Mouse (Mus musculus) thymus, adult 2 months (tissue): ENCODE results near the gene Atad3a. TPM values are rescaled to one million over a fixed set of nuclear protein-coding genes. Genes with fewer than 3 reads are reported as not detected.

Source experiments
- DNase-seq: peaks from one replicate; pipeline ENCODE4 v3.0.0; 2021
- H3K27ac ChIP-seq: fragments of 200-500 bp; 2 replicates; pipeline ENCODE4 v1.5.1; 2012; ENCODE audit warnings: low read length, control low read depth; ENCODE audit not compliant: control insufficient read depth, insufficient read depth
- H3K27me3 ChIP-seq: fragments of 200-500 bp; 2 replicates; pipeline ENCODE4 v1.6.1; 2012; ENCODE audit warnings: mild to moderate bottlenecking, low read length, moderate library complexity, mixed read lengths; ENCODE audit not compliant: control insufficient read depth, insufficient read depth
- H3K36me3 ChIP-seq: fragments of 200-500 bp; 2 replicates; pipeline ENCODE4 v1.6.1; 2012; ENCODE audit warnings: mild to moderate bottlenecking, low read length, moderate library complexity; ENCODE audit not compliant: control insufficient read depth, insufficient read depth
- H3K4me1 ChIP-seq: fragments of 200-500 bp; replicated peaks from 2 replicates; pipeline ENCODE4 v1.6.1; 2012; ENCODE audit warnings: low read length; ENCODE audit not compliant: control insufficient read depth, insufficient read depth
- H3K4me3 ChIP-seq: fragments of 200-500 bp; 2 replicates; pipeline ENCODE4 v1.5.1; 2012; ENCODE audit warnings: mild to moderate bottlenecking, low read length, control low read depth, moderate library complexity; ENCODE audit not compliant: control insufficient read depth, insufficient read depth
- CTCF ChIP-seq: fragments of 200-500 bp; IDR thresholded peaks from 2 replicates; pipeline ENCODE4 v1.5.1; 2012; ENCODE audit warnings: mild to moderate bottlenecking, control low read depth, low read length, moderate library complexity, borderline replicate concordance; ENCODE audit not compliant: control insufficient read depth, poor library complexity, insufficient read depth; ENCODE audit errors: extremely low read depth
- POLR2A ChIP-seq: fragments of 200-500 bp; IDR thresholded peaks from 2 replicates; pipeline ENCODE4 v1.6.1; 2012; ENCODE audit warnings: mild to moderate bottlenecking, low read length, control low read depth, moderate library complexity; ENCODE audit not compliant: control insufficient read depth, poor library complexity, insufficient read depth; ENCODE audit errors: extremely low read depth
- WGBS: fragments of 180-500 bp; shearing (Covaris S2); methylation state at CpG from one replicate; pipeline ENCODE4 v1.1.7; 2018; 5-methylcytosine and 5-hydroxymethylcytosine counted together
- polyA plus RNA-seq: library from polyadenylated mRNA; depleted of rRNA; stranded (reverse); fragments of >200 nt; gene quantifications from 2 replicates; pipeline ENCODE4 v1.2.3, GENCODE M21; 2012

Gene Atad3a
- polyA plus RNA-seq, 1 experiment = 87.0 TPM

DNA sequence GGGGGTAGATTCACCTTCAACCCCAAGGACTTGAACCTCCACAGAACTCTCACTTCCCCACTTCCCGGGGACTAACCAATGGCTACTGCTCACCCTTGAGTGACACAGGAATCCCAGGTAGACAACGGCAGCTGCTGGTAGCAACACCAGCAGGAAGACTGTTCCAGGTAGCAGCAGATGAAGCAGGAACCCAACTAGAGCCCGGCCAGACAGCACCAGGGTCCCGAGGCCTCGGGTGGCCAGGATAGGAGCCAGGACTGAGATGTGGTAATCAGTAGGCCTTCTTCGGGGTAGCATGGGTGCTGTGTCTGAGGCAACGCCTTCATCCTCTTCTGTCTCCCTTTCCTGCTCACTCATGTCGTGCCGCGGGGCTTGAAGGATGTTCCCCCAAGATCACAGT lies 24.4 kb upstream of the Atad3a start:
- no peak for DNase-seq
- no peak overlapping the region for H3K27ac ChIP-seq
- 94% methylated on average over 10 of the region's 10 CpGs for WGBS
- H3K36me3 ChIP-seq = no peaks in the 10 kb centered on the region
- H3K4me1 ChIP-seq = 0 out of 2 replicates have a peak, but pooled peaks cover 5% of the 10 kb centered on the region
- no peak overlapping the region for H3K4me3 ChIP-seq
- TF ChIP-seq CTCF (no peak), POLR2A (no peak)
- H3K27me3 ChIP-seq = peaks cover 4% of the 10 kb centered on the region; the same call in 1 of the 2 replicates

DNA sequence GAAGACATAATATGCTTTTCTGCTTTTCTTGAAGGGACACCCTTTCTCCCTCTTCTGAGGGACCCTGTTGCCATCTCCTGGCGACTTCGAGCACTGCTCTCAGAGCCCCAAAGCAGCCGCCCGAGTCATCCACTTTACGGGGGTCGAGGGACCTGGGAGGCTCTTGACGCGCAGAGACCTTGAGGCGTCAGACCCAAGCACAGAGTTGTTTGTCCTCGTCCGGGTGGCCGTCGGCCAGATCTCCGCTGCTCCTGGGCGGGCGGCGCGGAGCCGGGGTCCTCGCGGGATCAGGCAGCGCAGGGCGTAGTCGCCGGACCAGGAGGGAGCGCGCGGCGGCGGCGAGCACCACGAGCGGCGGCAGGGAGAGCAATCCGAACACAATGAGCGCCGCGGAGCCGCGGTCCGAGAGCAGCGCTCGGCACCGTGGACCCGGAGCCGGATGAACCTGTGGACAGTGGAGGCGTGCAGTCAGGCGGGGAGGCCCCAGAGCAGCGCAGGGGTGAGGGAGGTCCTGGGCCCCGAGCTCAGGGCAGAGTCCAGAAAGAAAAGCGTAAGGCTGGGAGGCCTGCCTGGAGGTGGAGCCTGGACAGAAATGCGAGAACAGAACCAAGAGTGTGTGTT lies 23.3 kb upstream of the Atad3a start:
- 0 out of 2 replicates have a peak, but pooled peaks cover 5% of the 10 kb centered on the region for H3K4me1 ChIP-seq
- 1% methylated on average over 52 of the region's 52 CpGs for WGBS
- TF ChIP-seq POLR2A (no peak), CTCF (peak; percentile 52; the same call in 1 of the 2 replicates)
- peaks cover 4% of the 10 kb centered on the region; the same call in 1 of the 2 replicates for H3K27me3 ChIP-seq
- H3K4me3 ChIP-seq = peak overlapping the region; percentile 62
- H3K27ac ChIP-seq = no peak overlapping the region
- peak; percentile 77 for DNase-seq
- no peaks in the 10 kb centered on the region for H3K36me3 ChIP-seq

DNA sequence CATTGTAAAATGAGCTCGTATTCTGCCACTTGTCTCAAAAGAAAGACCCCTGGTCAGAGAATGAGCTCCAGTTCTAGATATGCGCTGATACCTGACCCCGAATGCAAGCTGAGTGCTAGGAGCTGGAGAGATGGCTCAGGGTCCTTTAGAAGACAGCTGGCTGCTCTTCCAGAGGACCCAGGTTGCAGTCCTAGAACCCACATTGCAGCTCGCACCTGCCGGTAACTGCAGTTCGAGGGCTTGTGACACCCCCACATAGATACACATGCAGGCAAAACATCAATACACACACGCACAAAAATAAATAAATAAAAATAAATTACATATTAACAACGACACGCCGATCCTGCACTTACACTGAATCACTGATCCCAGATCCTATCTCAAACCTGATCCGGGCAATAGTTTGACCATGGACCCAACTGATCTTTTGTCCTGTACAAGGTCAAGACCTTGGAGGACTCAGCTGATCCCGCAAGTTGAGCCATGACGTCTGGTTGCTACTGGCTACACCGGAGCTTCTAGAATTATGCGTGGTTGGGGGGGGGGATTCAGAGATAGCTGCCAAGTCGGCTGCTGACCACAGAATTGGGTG lies 22.7 kb upstream of the Atad3a start:
- 47% methylated on average over 16 of the region's 16 CpGs for WGBS
- Histone ChIP-seq H3K4me1 (0 out of 2 replicates have a peak, but pooled peaks cover 5% of the 10 kb centered on the region), H3K27me3 (peaks cover 4% of the 10 kb centered on the region; the same call in 1 of the 2 replicates), H3K36me3 (no peaks in the 10 kb centered on the region), H3K4me3 (no peak overlapping the region; the same call in 1 of the 2 replicates), H3K27ac (no peak overlapping the region)
- no peak for TF ChIP-seq POLR2A
- no peak for TF ChIP-seq CTCF
- DNase-seq = no peak

DNA sequence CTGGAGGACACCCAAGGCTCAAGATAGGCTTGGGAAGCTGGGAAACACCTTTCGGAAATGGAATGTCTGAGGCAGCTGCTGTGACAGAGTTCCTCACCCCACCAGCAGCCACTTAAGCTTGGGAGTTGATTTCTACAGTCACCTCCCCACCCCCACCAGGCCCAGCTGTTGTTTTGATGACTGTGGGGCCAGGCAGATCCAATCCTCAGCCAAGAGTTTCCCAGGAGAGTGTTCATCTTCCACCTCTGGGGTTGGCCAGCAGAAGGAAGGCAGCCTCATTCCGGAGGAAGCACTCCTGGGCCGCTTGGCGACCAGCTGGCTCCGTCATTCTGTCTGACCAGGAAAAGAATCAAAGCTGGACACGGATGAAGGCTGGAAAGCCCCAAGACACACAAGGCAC lies 20.0 kb upstream of the Atad3a start:
- no peak for DNase-seq
- WGBS = 71% methylated on average over 6 of the region's 6 CpGs
- H3K36me3 ChIP-seq = no peaks in the 10 kb centered on the region
- H3K4me3 ChIP-seq = no peak overlapping the region
- H3K27ac ChIP-seq = no peak overlapping the region
- H3K27me3 ChIP-seq = peaks cover 4% of the 10 kb centered on the region; the same call in 1 of the 2 replicates
- no peak for TF ChIP-seq POLR2A
- TF ChIP-seq CTCF = no peak
- H3K4me1 ChIP-seq = peaks cover 5% of the 10 kb centered on the region; the same call in 1 of the 2 replicates

DNA sequence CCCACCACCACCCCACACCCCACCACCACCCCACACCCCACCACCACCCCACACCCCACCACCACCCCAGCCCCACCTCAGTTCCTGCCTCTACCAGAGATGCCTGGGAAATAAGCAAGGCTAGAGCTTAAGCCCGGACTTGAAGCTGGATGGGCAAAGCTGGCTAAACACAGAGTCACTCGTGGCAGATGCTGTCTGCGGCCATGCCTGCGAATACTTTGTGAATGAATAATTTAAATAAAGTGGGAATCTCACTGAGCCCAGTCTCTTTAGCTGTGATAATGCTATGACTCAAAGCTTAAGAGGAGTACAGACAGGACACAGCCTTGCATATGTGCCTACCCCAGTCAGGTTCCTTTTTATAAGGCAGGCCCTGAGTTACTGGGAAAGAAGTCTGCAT lies 18.6 kb upstream of the Atad3a start:
- Histone ChIP-seq H3K27me3 (peaks cover 2% of the 10 kb centered on the region; the same call in 1 of the 2 replicates), H3K4me3 (no peak overlapping the region), H3K27ac (no peak overlapping the region), H3K4me1 (peaks cover 14% of the 10 kb centered on the region; the same call in 1 of the 2 replicates), H3K36me3 (no peaks in the 10 kb centered on the region)
- TF ChIP-seq CTCF = no peak
- TF ChIP-seq POLR2A = no peak
- WGBS = 94% methylated on average over 4 of the region's 4 CpGs
- no peak for DNase-seq

DNA sequence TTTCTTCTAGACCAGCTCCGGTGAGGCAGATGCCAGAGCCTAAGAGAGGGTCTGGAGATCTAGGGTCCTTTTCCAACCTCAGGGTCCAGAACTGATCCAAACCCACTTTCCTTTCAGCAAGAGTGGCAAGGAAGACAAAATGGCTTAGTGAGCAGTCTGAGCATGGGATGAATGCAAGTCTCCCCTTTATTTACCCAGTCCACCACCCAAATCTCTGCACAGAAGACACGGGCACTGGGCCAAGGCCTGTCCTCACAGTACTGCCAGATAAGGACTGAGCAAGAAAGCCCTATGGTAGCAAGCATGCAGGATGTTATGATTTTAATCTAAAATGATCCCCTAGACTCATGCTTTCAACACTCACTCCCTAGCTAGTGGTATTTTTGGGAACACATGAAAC lies 16.9 kb upstream of the Atad3a start:
- H3K4me1 ChIP-seq = peaks cover 14% of the 10 kb centered on the region
- WGBS = 97% methylated on average over 2 of the region's 2 CpGs
- no peak for DNase-seq
- no peak overlapping the region for H3K27ac ChIP-seq
- no peak overlapping the region for H3K4me3 ChIP-seq
- no peak for TF ChIP-seq CTCF
- TF ChIP-seq POLR2A = no peak
- no peaks in the 10 kb centered on the region for H3K27me3 ChIP-seq
- no peaks in the 10 kb centered on the region for H3K36me3 ChIP-seq

DNA sequence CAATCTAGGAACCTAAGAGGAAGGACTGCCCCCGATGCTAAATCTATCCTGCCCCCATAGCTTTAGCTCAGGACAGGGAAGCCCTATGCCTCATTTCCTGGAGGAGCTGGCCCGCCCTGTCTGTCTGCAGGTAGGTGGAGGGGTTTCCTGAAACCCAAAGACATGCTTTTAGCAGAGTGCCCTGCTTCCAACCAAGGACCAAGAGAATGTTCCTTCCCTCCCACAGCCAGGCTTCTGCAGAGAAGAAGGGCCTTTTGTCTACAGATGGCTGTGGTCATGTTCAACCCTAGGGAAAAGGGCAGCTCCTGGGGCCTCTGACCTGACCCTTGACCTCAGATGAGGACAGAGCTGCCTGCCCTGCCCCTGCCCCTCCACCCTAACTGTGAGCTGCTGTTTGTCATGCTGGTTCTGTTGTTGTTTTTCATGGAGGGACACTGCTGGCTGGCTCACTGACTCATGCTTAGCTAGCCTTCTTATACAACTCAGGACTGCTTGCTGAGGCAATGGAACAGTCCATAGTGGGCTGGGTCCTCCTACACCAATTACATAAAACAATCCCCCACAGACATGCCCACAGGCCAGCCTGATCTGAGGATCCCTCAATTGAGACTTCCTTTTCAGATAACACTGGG lies 15.9 kb upstream of the Atad3a start:
- WGBS = 53% methylated on average over 2 of the region's 2 CpGs
- no peaks in the 10 kb centered on the region for H3K36me3 ChIP-seq
- H3K27ac ChIP-seq = no peak overlapping the region
- no peak for DNase-seq
- H3K4me3 ChIP-seq = no peak overlapping the region
- peaks cover 14% of the 10 kb centered on the region for H3K4me1 ChIP-seq
- H3K27me3 ChIP-seq = no peaks in the 10 kb centered on the region
- TF ChIP-seq POLR2A (no peak), CTCF (no peak)
